Mouse (Mus musculus): ENCODE data around the gene Smyd3. TPM values are rescaled to one million over a fixed set of nuclear protein-coding genes. Genes with fewer than 3 reads are reported as not detected.
A peak's percentile ranks its signal among the peaks of the same experiment; 100 is the strongest.
"Not testable (repeated sequence)": the region's sequence is repeated elsewhere in the genome, so short reads cannot be mapped to it uniquely, and the experiment has no call there.

The Smyd3 gene
- total and polyA plus RNA-seq, 2 experiments from 2014 or later, result 15.8 to 28.4 TPM

DNA sequence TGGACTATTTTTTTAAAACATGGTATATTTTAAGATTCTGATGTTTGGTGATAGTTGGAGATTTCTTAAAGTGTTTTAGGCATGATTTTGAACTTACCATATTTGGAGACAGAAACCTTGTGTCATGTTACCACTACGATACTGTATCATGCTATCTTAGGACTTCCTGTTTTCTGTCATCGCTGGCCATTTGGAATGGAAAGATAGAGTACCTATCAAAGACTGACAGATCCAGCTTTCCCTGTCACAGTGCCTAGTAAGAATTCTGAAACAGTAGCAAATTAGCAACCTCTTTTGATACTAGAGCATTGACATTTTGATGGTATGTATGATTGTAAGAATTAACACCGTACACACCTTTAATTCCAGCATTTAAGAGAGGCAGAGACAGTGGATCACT is 33.5 kb upstream of the Smyd3 start:
- no peaks in the 10 kb centered on the region for H3K36me3 ChIP-seq (ENCODE audit: insufficient read depth, low read length)
- no peaks in the 10 kb centered on the region for H3K4me1 ChIP-seq (ENCODE audit: insufficient read depth, low read length)
- no peak for TF ChIP-seq CTCF (IDR thresholded peaks at IDR 0.05)
- H3K9me3 ChIP-seq (ENCODE audit: low read length), result no peaks in the 10 kb centered on the region
- H3K9ac ChIP-seq (replicated peaks; ENCODE audit: low read length, poor library complexity, severe bottlenecking), result no peak overlapping the region
- WGBS, result 95% methylated on average over 3 of the region's 3 CpGs
- no peak for ATAC-seq (ENCODE audit: low FRiP score)
- H3K27me3 ChIP-seq (ENCODE audit: insufficient read depth, low read length), result no peaks in the 10 kb centered on the region
- no peak for DNase-seq (ENCODE audit: low spot score)
- no peak overlapping the region for H3K27ac ChIP-seq (ENCODE audit: low read depth, low read length)
- H3K4me2 ChIP-seq (ENCODE audit: low read depth, low read length, poor library complexity, severe bottlenecking), result no peak overlapping the region
- H3K4me3 ChIP-seq (ENCODE audit: low read depth, low read length), result no peak overlapping the region

DNA sequence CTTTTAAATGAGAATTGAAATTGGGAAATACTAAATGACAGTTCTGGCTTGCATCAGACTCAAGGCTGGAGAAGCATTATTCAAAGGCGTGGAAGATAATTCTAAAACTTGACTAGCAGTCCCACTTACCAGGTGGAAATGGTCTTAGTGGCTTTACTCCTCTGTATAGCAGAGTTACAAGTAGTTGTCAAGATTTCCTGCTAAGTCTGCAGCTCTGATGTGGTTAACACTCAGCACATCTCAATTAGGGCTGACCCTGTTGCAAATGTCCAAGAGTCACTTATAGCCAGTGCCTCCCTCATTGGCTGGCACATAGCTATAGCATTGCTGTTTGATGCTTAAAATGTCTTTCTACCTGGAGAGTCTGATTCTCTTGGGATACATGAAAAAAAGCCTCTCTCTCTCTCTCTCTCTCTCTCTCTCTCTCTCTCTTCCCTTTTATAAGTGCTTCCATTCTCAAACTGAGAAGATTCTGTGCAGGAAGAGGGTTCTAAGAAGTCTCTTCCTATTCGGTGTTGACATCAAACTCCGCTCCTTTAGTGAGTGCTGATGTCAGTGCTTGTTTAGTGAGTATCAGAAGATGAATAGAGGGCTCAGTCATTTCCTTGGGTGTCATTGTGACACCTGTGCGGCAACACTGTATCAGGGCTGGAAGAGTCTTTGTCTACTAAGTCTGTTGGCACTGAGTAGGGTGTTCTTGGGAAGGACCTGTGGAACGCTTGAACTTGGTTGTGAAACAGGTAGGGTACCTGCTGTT is 31.3 kb upstream of the Smyd3 start:
- no peak for TF ChIP-seq CTCF (IDR thresholded peaks at IDR 0.05)
- H3K9me3 ChIP-seq (ENCODE audit: low read length), result no peaks in the 10 kb centered on the region
- no peak overlapping the region for H3K4me2 ChIP-seq (ENCODE audit: low read depth, low read length, poor library complexity, severe bottlenecking)
- DNase-seq (ENCODE audit: low spot score) (no peak), ATAC-seq (ENCODE audit: low FRiP score) (no peak)
- H3K36me3 ChIP-seq (ENCODE audit: insufficient read depth, low read length), result no peaks in the 10 kb centered on the region
- no peak overlapping the region for H3K9ac ChIP-seq (replicated peaks; ENCODE audit: low read length, poor library complexity, severe bottlenecking)
- 0 out of 2 replicates have a peak, but pooled peaks cover 5% of the 10 kb centered on the region for H3K4me1 ChIP-seq (ENCODE audit: insufficient read depth, low read length)
- H3K27me3 ChIP-seq (ENCODE audit: insufficient read depth, low read length), result no peaks in the 10 kb centered on the region
- H3K4me3 ChIP-seq (ENCODE audit: low read depth, low read length), result no peak overlapping the region
- no peak overlapping the region for H3K27ac ChIP-seq (ENCODE audit: low read depth, low read length)
- WGBS, result 95% methylated on average over 5 of the region's 5 CpGs

DNA sequence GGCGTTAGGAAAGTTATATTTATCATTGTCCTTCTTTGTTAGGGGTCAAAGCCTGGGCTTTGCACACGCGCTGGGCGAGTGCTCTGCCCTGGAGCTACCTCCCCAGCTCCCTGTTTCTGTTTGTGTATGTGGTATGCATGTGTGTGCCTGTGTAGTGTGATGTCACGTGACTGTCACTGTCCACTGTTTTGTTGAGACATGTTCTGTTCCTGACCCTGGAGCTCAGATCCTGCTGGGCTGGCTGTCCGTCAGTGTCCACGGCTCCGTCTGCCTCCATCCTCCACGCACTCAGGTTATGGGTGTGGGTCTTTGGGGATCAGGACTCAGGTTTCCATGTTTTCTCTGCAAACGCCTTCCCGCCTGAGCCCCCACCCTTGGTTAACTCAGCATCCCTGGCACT is 30.4 kb upstream of the Smyd3 start:
- DNase-seq (ENCODE audit: low spot score) (no peak), ATAC-seq (ENCODE audit: low FRiP score) (no peak)
- no peak overlapping the region for H3K4me3 ChIP-seq (ENCODE audit: low read depth, low read length)
- H3K9ac ChIP-seq (replicated peaks; ENCODE audit: low read length, poor library complexity, severe bottlenecking), result no peak overlapping the region
- no peaks in the 10 kb centered on the region for H3K9me3 ChIP-seq (ENCODE audit: low read length)
- H3K4me1 ChIP-seq (ENCODE audit: insufficient read depth, low read length), result 0 out of 2 replicates have a peak, but pooled peaks cover 5% of the 10 kb centered on the region
- no peaks in the 10 kb centered on the region for H3K27me3 ChIP-seq (ENCODE audit: insufficient read depth, low read length)
- H3K27ac ChIP-seq (ENCODE audit: low read depth, low read length), result no peak overlapping the region
- no peak for TF ChIP-seq CTCF (IDR thresholded peaks at IDR 0.05)
- WGBS, result 76% methylated on average over 11 of the region's 11 CpGs
- H3K36me3 ChIP-seq (ENCODE audit: insufficient read depth, low read length), result 0 out of 2 replicates have a peak, but pooled peaks cover 2% of the 10 kb centered on the region
- peak overlapping the region; percentile 10; the same call in 1 of the 2 replicates for H3K4me2 ChIP-seq (ENCODE audit: low read depth, low read length, poor library complexity, severe bottlenecking)

- Histone ChIP-seq H3K27me3 (ENCODE audit: insufficient read depth, low read length) (no peaks in the 10 kb centered on the region), H3K9ac (replicated peaks; ENCODE audit: low read length, poor library complexity, severe bottlenecking) (peak overlapping the region; percentile 86), H3K4me2 (ENCODE audit: low read depth, low read length, poor library complexity, severe bottlenecking) (peak overlapping the region; percentile 61), H3K27ac (ENCODE audit: low read depth, low read length) (0 out of 2 replicates have a peak overlapping the region, but pooled peaks have one; percentile 88), H3K4me1 (ENCODE audit: insufficient read depth, low read length) (0 out of 2 replicates have a peak, but pooled peaks cover 5% of the 10 kb centered on the region), H3K9me3 (ENCODE audit: low read length) (no peaks in the 10 kb centered on the region), H3K36me3 (ENCODE audit: insufficient read depth, low read length) (0 out of 2 replicates have a peak, but pooled peaks cover 2% of the 10 kb centered on the region), H3K4me3 (ENCODE audit: low read depth, low read length) (peak overlapping the region; percentile 79)
- no peak for TF ChIP-seq CTCF (IDR thresholded peaks at IDR 0.05)
- 10% methylated on average over 5 of the region's 5 CpGs for WGBS
- DNase-seq (ENCODE audit: low spot score) (peak; percentile 21), ATAC-seq (ENCODE audit: low FRiP score) (no peak)
Measured at GRCm38 (mm10) chr1:179547176-179547575, 29.3 kb upstream of the Smyd3 start.

- peak; percentile 60 for DNase-seq (ENCODE audit: low spot score)
- TF ChIP-seq CTCF (IDR thresholded peaks at IDR 0.05), result peak; percentile 16; the same call in 1 of the 2 replicates
- ATAC-seq (ENCODE audit: low FRiP score), result peak; percentile 84
- Histone ChIP-seq H3K9ac (replicated peaks; ENCODE audit: low read length, poor library complexity, severe bottlenecking) (peak overlapping the region; percentile 86), H3K9me3 (ENCODE audit: low read length) (no peaks in the 10 kb centered on the region), H3K36me3 (ENCODE audit: insufficient read depth, low read length) (0 out of 2 replicates have a peak, but pooled peaks cover 2% of the 10 kb centered on the region), H3K4me1 (ENCODE audit: insufficient read depth, low read length) (0 out of 2 replicates have a peak, but pooled peaks cover 5% of the 10 kb centered on the region), H3K27ac (ENCODE audit: low read depth, low read length) (peak overlapping the region; percentile 88), H3K4me2 (ENCODE audit: low read depth, low read length, poor library complexity, severe bottlenecking) (peak overlapping the region; percentile 61), H3K4me3 (ENCODE audit: low read depth, low read length) (peak overlapping the region; percentile 79), H3K27me3 (ENCODE audit: insufficient read depth, low read length) (no peaks in the 10 kb centered on the region)
- under 1% methylated on average over 40 of the region's 44 CpGs for WGBS
Measured at GRCm38 (mm10) chr1:179546551-179546917, 28.7 kb upstream of the Smyd3 start.

- not testable (repeated sequence) for H3K36me3 ChIP-seq (ENCODE audit: insufficient read depth, low read length); H3K9me3 ChIP-seq (ENCODE audit: low read length); H3K4me1 ChIP-seq (ENCODE audit: insufficient read depth, low read length); H3K27me3 ChIP-seq (ENCODE audit: insufficient read depth, low read length)
- DNase-seq (ENCODE audit: low spot score), result peak; percentile 98
- peak; percentile 100 for ATAC-seq (ENCODE audit: low FRiP score)
- H3K9ac ChIP-seq (replicated peaks; ENCODE audit: low read length, poor library complexity, severe bottlenecking), result peak within 1 kb of the TSS; percentile 86
- H3K4me3 ChIP-seq (ENCODE audit: low read depth, low read length), result peak within 1 kb of the TSS; percentile 79
- H3K4me2 ChIP-seq (ENCODE audit: low read depth, low read length, poor library complexity, severe bottlenecking), result peak within 1 kb of the TSS; percentile 80
- H3K27ac ChIP-seq (ENCODE audit: low read depth, low read length), result peak within 1 kb of the TSS; percentile 88
- WGBS, result under 1% methylated on average over 61 of the region's 69 CpGs
Measured at GRCm38 (mm10) chr1:179545768-179546550, 28.1 kb upstream of the Smyd3 start, which contains the start of the genes Tfb2m and Cnst. TSS of gene Tfb2m (minus strand) at chr1:179546267. TSS of gene Cnst (plus strand) at chr1:179546370.

Data from midbrain, postnatal 0 days (tissue).